Mouse (Mus musculus) megakaryocyte, embryonic 14.5 days (primary cell): ENCODE measurements around the gene Lypd4.

Experiments used
- FLI1 ChIP-seq: IDR thresholded peaks from 2 replicates; pipeline ENCODE4 v1.6.1; 2012; ENCODE audit warnings: low read length, inconsistent platforms, mixed read lengths
- GATA1 ChIP-seq: IDR thresholded peaks from 3 replicates; pipeline ENCODE4 v1.6.1; 2012; ENCODE audit warnings: mixed read lengths, low read length, inconsistent platforms, borderline replicate concordance

GRCm38 (mm10) chr7:24885468-24886307, 15.9 kb upstream of the Lypd4 start:
- TF ChIP-seq GATA1, result no peak
- TF ChIP-seq FLI1, result no peak
